Mouse (Mus musculus): ENCODE data around the gene Crisp1.

The Crisp1 gene

DNA sequence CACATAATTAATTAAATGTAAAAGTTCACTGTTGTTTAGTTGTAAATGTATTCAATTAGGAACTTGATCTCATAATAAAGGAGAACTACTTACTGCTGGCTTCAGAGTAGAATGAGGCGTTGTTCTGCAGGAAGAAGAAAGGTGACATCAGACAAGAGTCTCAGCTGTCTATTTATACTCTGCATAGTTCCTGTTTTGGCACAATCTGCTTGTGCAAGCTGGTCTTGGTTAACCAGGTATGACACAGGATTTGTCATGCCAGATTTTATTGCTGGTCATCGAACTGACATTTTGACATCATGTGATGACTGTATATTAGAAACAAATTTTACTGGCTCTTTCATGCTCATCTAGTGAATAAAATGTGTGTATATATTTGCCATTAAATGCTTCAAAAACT lies at the start of gene Crisp1:
TSS of gene Crisp1 (minus strand) at position 146 of the 400 bp plus-strand sequence.
- no peak for DNase-seq

DNA sequence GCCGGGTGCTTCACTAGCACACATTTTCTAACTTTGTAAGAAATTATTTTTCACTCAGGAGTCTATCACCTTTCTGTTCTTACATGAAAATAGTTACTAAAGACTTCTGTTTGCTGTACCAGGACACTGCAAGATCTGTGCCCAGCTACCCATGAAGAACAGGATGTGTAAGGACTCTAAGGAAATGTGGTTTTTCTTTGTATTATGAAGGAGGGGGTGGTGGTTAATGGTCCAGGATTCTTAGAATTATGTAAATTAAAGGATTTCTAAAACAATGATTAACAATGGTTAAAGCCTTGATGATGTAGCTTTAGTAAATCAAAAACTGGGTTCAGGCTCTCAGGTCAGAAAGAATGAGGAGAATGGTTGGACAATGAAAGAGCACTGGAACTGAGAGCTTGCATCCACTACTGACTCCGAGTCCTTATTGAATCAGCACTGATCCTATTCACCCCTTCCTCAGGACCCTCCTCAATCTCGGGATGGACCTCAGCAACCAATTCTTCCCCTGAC lies 23.5 kb upstream of the Crisp1 start:
- no peak for DNase-seq

- no peak for DNase-seq
Observed at GRCm38 (mm10) chr17:40285435-40285834, 33.6 kb downstream of the Crisp1 start.

- DNase-seq: no peak
Observed at GRCm38 (mm10) chr17:40275519-40275918, 43.5 kb downstream of the Crisp1 start.

GRCm38 (mm10) chr17:40274906-40275470 lies 44.0 kb downstream of the Crisp1 start:
- no peak for DNase-seq

- DNase-seq: no peak
Observed at GRCm38 (mm10) chr17:40252487-40252886, 66.5 kb downstream of the Crisp1 start.
